Mouse (Mus musculus): ENCODE measurements at regions not wholly inside any gene's neighbourhood (a gene's known extent, or its start where the extent isn't known, plus 50 kb on each side); places are given as distances from the start of the nearest gene placed in this dataset.

DNA sequence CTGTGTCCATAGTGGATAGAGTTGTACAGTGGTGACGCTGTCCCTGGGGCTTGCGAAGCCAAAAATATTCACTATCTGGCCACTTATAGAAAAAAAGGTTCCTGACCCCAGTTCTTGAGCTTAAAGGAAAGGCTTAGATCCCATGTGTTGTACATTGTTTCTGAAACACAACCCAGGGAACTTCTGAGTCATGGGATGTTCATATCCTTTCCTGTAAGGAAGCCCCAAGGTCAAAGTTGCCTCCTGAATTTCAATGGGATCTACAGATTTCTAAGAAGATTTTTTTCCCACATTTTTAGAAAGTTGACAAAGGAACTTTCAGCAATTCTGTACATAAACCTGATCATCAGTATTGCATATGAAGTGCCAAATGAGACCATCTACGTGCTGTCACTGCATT, 453.5 kb downstream of the Mctp2 start:
- TF ChIP-seq CTCF (IDR thresholded peaks at IDR 0.05; ENCODE audit: extremely low read depth, insufficient read depth, low read length) (no peak), POLR2A (IDR thresholded peaks at IDR 0.05; ENCODE audit: extremely low read depth, insufficient read depth, low read length) (no peak)
